Mouse (Mus musculus) liver, embryonic 13.5 days (tissue): ENCODE data around the gene AW549877. TPM values are rescaled to one million over a fixed set of nuclear protein-coding genes. Genes with fewer than 3 reads are reported as not detected.

Experiments
- ATAC-seq: fragments of 200-750 bp; cut with Nextera tagmentation; 2 replicates; pipeline ENCODE4 v1.8.0; 2017; ENCODE audit warnings: low read depth, mild to moderate bottlenecking, moderate number of reproducible peaks, moderate library complexity
- DNase-seq: peaks from one replicate; pipeline ENCODE4 v3.0.0; 2022
- H3K27ac ChIP-seq: fragments of 300-500 bp; sonication (generic); 2 replicates; pipeline ENCODE4 v1.5.1; 2015; ENCODE audit warnings: moderate library complexity, mild to moderate bottlenecking, inconsistent platforms
- H3K27me3 ChIP-seq: fragments of 300-500 bp; sonication (generic); 2 replicates; pipeline ENCODE4 v1.6.1; 2015; ENCODE audit warnings: mild to moderate bottlenecking, inconsistent platforms
- H3K36me3 ChIP-seq: fragments of 300-500 bp; sonication (generic); 2 replicates; pipeline ENCODE4 v1.6.1; 2015; ENCODE audit warnings: mild to moderate bottlenecking, inconsistent platforms
- H3K4me1 ChIP-seq: fragments of 300-500 bp; sonication (generic); replicated peaks from 2 replicates; pipeline ENCODE4 v1.6.1; 2015; ENCODE audit warnings: inconsistent platforms
- H3K4me2 ChIP-seq: fragments of 300-500 bp; sonication (generic); 2 replicates; pipeline ENCODE4 v1.6.1; 2015; ENCODE audit warnings: inconsistent platforms, mild to moderate bottlenecking, moderate library complexity
- H3K4me3 ChIP-seq: fragments of 300-500 bp; sonication (generic); replicated peaks from 2 replicates; pipeline ENCODE4 v1.5.1; 2015; ENCODE audit warnings: mild to moderate bottlenecking, inconsistent platforms
- H3K9ac ChIP-seq: fragments of 300-500 bp; sonication (generic); 2 replicates; pipeline ENCODE4 v1.6.1; 2015; ENCODE audit warnings: mild to moderate bottlenecking, inconsistent platforms
- H3K9me3 ChIP-seq: fragments of 300-500 bp; sonication (generic); replicated peaks from 2 replicates; pipeline ENCODE4 v1.6.1; 2016; ENCODE audit warnings: inconsistent platforms
- WGBS: fragments of 180-500 bp; shearing (Covaris S2); methylation state at CpG from one replicate; pipeline ENCODE4 v1.1.7; 2015; ENCODE audit not compliant: insufficient replicate concordance; 5-methylcytosine and 5-hydroxymethylcytosine counted together
- polyA plus RNA-seq: library from polyadenylated mRNA; unstranded; fragments of >200 nt; fragmentation: Nextera tagmentation; extraction: Ambion mirVana; gene quantifications from 2 replicates; pipeline ENCODE4 v1.2.1, GENCODE M21; 2015

The AW549877 gene
- polyA plus RNA-seq, 1 experiment from 2014 or later: 4.8 TPM

DNA sequence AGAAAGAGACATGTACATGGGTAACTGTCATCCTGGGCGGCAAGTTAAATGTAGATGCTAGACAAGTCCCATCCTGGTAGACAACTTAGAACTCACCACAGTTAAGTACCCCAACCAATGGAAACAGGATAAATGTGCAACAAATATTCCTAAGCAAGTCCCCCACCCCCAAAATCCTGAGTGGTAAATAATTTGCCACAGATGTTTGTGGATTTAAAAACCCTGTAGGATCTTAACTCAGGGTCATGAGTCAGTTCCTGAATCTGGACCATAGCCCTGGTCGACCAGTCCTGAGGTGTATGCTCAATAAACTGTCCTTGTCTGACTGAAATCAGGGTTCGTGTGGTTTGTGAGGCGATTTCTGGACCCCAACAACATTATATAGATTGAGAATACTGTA is 62.1 kb downstream of the AW549877 start:
- H3K36me3 ChIP-seq: no peaks in the 10 kb centered on the region
- 59% methylated on average over 4 of the region's 4 CpGs for WGBS
- no peak overlapping the region for H3K9ac ChIP-seq
- H3K4me3 ChIP-seq: no peak overlapping the region
- H3K4me1 ChIP-seq: no peaks in the 10 kb centered on the region
- no peak overlapping the region for H3K4me2 ChIP-seq
- no peaks in the 10 kb centered on the region for H3K27me3 ChIP-seq
- no peak for ATAC-seq
- no peak for DNase-seq
- H3K9me3 ChIP-seq: no peaks in the 10 kb centered on the region
- no peak overlapping the region for H3K27ac ChIP-seq

Other genes starting within 250 kb of the AW549877 start
- gene Fbxo4, start 16.2 kb downstream of the AW549877 start, polyA plus RNA-seq: 3.1 and 3.3 TPM in 2 replicates
- gene Oxct1, start 30.6 kb upstream of the AW549877 start, polyA plus RNA-seq: 40.8 and 52.2 TPM in 2 replicates